Mouse (Mus musculus) hindbrain, embryonic 15.5 days (tissue): ENCODE results near the gene Nr3c2. TPM values are rescaled to one million over a fixed set of nuclear protein-coding genes. Genes with fewer than 3 reads are reported as not detected.

Experiments
- ATAC-seq: fragments of 200-750 bp; cut with Nextera tagmentation; 2 replicates; pipeline ENCODE4 v1.8.0; 2017; ENCODE audit warnings: low read depth, moderate number of reproducible peaks, moderate TSS enrichment; ENCODE audit not compliant: low FRiP score
- H3K27ac ChIP-seq: fragments of 300-500 bp; sonication (generic); replicated peaks from 2 replicates; pipeline ENCODE4 v1.5.1; 2015; ENCODE audit warnings: mild to moderate bottlenecking, inconsistent platforms
- H3K27me3 ChIP-seq: fragments of 300-500 bp; sonication (generic); 2 replicates; pipeline ENCODE4 v1.6.1; 2015; ENCODE audit warnings: control low read depth, inconsistent platforms
- H3K36me3 ChIP-seq: fragments of 300-500 bp; sonication (generic); 2 replicates; pipeline ENCODE4 v1.6.1; 2015; ENCODE audit warnings: control low read depth, inconsistent platforms
- H3K4me1 ChIP-seq: fragments of 300-500 bp; sonication (generic); replicated peaks from 2 replicates; pipeline ENCODE4 v1.6.1; 2015; ENCODE audit warnings: control low read depth, inconsistent platforms
- H3K4me2 ChIP-seq: fragments of 300-500 bp; sonication (generic); 2 replicates; pipeline ENCODE4 v1.6.1; 2015; ENCODE audit warnings: moderate library complexity, mild to moderate bottlenecking, inconsistent platforms
- H3K4me3 ChIP-seq: fragments of 300-500 bp; sonication (generic); 2 replicates; pipeline ENCODE4 v1.5.1; 2015; ENCODE audit warnings: mild to moderate bottlenecking, inconsistent platforms
- H3K9ac ChIP-seq: fragments of 300-500 bp; sonication (generic); 2 replicates; pipeline ENCODE4 v1.6.1; 2015; ENCODE audit warnings: inconsistent platforms
- H3K9me3 ChIP-seq: fragments of 300-500 bp; sonication (generic); 2 replicates; pipeline ENCODE4 v1.6.1; 2016; ENCODE audit warnings: control low read depth, inconsistent platforms
- WGBS: fragments of 180-500 bp; shearing (Covaris S2); methylation state at CpG from one replicate; pipeline ENCODE4 v1.1.7; 2015; 5-methylcytosine and 5-hydroxymethylcytosine counted together
- polyA plus RNA-seq: library from polyadenylated mRNA; unstranded; fragments of >200 nt; fragmentation: Nextera tagmentation; extraction: Ambion mirVana; gene quantifications from 2 replicates; pipeline ENCODE4 v1.2.1, GENCODE M21; 2015

Nr3c2 gene
- polyA plus RNA-seq, 1 experiment from 2014 or later: 6.3 TPM

DNA sequence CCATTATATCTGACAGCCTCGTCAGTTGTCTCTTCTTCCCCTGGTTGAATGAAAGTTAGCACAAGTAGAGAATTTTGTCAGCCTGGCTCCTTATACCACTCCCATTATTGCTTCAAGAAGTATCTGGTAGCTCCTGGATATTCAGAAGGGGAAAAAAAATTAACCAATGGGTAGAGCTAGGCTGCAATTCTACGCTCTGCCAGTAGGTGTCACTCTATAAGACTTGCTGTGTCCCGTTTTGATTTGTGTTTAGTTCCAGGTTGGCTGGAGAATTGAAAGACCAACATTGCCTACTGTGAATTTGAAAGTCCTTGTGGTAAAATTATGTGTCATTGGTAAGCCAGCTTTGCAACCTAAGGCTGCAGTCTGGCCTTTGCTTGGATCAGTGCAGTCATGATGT lies 255.3 kb downstream of the Nr3c2 start:
- Histone ChIP-seq H3K4me1 (no peaks in the 10 kb centered on the region), H3K4me3 (no peak overlapping the region), H3K4me2 (no peak overlapping the region), H3K27me3 (no peaks in the 10 kb centered on the region), H3K27ac (no peak overlapping the region), H3K9ac (no peak overlapping the region), H3K36me3 (no peaks in the 10 kb centered on the region), H3K9me3 (no peaks in the 10 kb centered on the region)
- 53% methylated on average over 3 of the region's 3 CpGs for WGBS
- ATAC-seq: no peak

- Histone ChIP-seq H3K4me1 (no peaks in the 10 kb centered on the region), H3K4me3 (no peak overlapping the region), H3K27ac (no peak overlapping the region), H3K27me3 (no peaks in the 10 kb centered on the region), H3K36me3 (no peaks in the 10 kb centered on the region), H3K9ac (no peak overlapping the region), H3K4me2 (no peak overlapping the region), H3K9me3 (no peaks in the 10 kb centered on the region)
- WGBS: 96% methylated on average over 6 of the region's 6 CpGs
- ATAC-seq: no peak
Observed at GRCm38 (mm10) chr8:77169320-77169719, 270.1 kb downstream of the Nr3c2 start.

- H3K9ac ChIP-seq: no peak overlapping the region
- no peaks in the 10 kb centered on the region for H3K9me3 ChIP-seq
- H3K4me2 ChIP-seq: no peak overlapping the region
- no peaks in the 10 kb centered on the region for H3K27me3 ChIP-seq
- ATAC-seq: no peak
- H3K27ac ChIP-seq: no peak overlapping the region
- WGBS: 93% methylated on average over 4 of the region's 4 CpGs
- H3K4me1 ChIP-seq: no peaks in the 10 kb centered on the region
- H3K36me3 ChIP-seq: no peaks in the 10 kb centered on the region
- H3K4me3 ChIP-seq: no peak overlapping the region
Observed at GRCm38 (mm10) chr8:77169757-77170438, 270.7 kb downstream of the Nr3c2 start.

GRCm38 (mm10) chr8:77170439-77170759 lies 271.2 kb downstream of the Nr3c2 start:
- Histone ChIP-seq H3K4me2 (no peak overlapping the region), H3K36me3 (no peaks in the 10 kb centered on the region), H3K9ac (no peak overlapping the region), H3K4me3 (no peak overlapping the region), H3K27ac (no peak overlapping the region), H3K4me1 (no peaks in the 10 kb centered on the region), H3K9me3 (no peaks in the 10 kb centered on the region), H3K27me3 (no peaks in the 10 kb centered on the region)
- 97% methylated on average over 4 of the region's 4 CpGs for WGBS
- no peak for ATAC-seq

DNA sequence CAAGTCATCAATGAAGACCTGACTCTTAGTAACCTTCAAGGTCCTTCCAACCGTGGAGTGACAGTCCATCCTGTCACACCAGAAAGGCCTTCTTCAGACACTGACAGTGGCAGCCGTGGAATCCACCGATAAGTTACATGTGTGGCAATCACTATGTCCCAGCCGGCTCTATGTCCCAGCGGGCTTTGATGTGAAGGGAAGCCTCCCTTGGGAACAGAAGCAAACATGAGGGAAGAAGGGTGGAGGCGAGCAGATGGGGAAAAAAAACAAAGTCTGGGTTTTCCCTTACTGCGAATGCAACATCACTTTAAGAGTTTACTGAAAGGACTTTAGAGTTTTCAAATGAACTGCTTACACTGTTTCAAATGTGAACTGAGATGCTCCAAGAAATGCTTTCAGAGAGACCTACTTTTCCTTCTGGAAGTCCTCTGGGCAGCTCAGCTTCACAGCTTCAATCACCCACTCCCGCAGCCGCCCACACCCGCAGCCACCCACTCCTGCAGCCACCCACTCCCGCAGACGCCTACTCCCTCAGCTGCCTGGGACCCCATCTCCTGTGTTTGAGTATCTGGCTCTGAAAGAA lies 273.9 kb downstream of the Nr3c2 start:
- Histone ChIP-seq H3K9ac (no peak overlapping the region), H3K36me3 (no peaks in the 10 kb centered on the region), H3K27me3 (no peaks in the 10 kb centered on the region), H3K9me3 (no peaks in the 10 kb centered on the region), H3K4me3 (no peak overlapping the region), H3K4me2 (no peak overlapping the region), H3K27ac (no peak overlapping the region), H3K4me1 (no peaks in the 10 kb centered on the region)
- 70% methylated on average over 12 of the region's 12 CpGs for WGBS
- ATAC-seq: no peak

- H3K9ac ChIP-seq: no peak overlapping the region
- ATAC-seq: no peak
- H3K4me2 ChIP-seq: no peak overlapping the region
- WGBS: 55% methylated on average over 3 of the region's 3 CpGs
- no peak overlapping the region for H3K27ac ChIP-seq
- no peaks in the 10 kb centered on the region for H3K4me1 ChIP-seq
- no peak overlapping the region for H3K4me3 ChIP-seq
- H3K9me3 ChIP-seq: no peaks in the 10 kb centered on the region
- no peaks in the 10 kb centered on the region for H3K36me3 ChIP-seq
- no peaks in the 10 kb centered on the region for H3K27me3 ChIP-seq
Observed at GRCm38 (mm10) chr8:77173736-77174135, 274.5 kb downstream of the Nr3c2 start.

DNA sequence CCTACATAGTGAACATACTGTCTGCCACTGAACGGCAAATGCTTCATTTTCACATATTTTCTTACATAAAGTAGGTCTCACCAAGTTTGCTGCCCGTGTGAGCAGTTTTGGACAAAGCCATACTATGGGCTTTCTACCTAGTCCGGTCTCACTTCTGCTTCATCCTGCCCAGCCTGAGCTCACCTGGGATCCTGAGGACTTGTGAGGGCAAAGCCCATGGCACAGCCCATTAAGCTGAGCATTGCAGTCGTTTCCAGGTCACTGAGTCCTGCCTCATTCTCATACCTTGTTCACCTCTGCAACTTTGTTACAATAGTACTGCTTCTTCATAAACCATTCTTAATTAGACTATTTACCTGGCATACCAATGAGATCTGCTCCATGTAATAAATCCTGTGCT lies 276.2 kb downstream of the Nr3c2 start:
- 91% methylated on average over 4 of the region's 4 CpGs for WGBS
- H3K9me3 ChIP-seq: no peaks in the 10 kb centered on the region
- no peak overlapping the region for H3K4me2 ChIP-seq
- H3K36me3 ChIP-seq: no peaks in the 10 kb centered on the region
- no peaks in the 10 kb centered on the region for H3K27me3 ChIP-seq
- H3K4me1 ChIP-seq: no peaks in the 10 kb centered on the region
- no peak overlapping the region for H3K27ac ChIP-seq
- ATAC-seq: no peak
- H3K9ac ChIP-seq: no peak overlapping the region
- H3K4me3 ChIP-seq: no peak overlapping the region

GRCm38 (mm10) chr8:77176343-77176742 lies 277.1 kb downstream of the Nr3c2 start:
- no peaks in the 10 kb centered on the region for H3K4me1 ChIP-seq
- no peak overlapping the region for H3K4me2 ChIP-seq
- H3K36me3 ChIP-seq: no peaks in the 10 kb centered on the region
- H3K27me3 ChIP-seq: no peaks in the 10 kb centered on the region
- H3K9me3 ChIP-seq: no peaks in the 10 kb centered on the region
- H3K9ac ChIP-seq: no peak overlapping the region
- 76% methylated on average over 4 of the region's 4 CpGs for WGBS
- H3K4me3 ChIP-seq: no peak overlapping the region
- no peak overlapping the region for H3K27ac ChIP-seq
- ATAC-seq: no peak

GRCm38 (mm10) chr8:77185816-77186215 lies 286.6 kb downstream of the Nr3c2 start:
- Histone ChIP-seq H3K4me1 (0 out of 2 replicates have a peak, but pooled peaks cover 12% of the 10 kb centered on the region), H3K4me3 (no peak overlapping the region), H3K27me3 (no peaks in the 10 kb centered on the region), H3K9me3 (no peaks in the 10 kb centered on the region), H3K9ac (no peak overlapping the region), H3K36me3 (no peaks in the 10 kb centered on the region), H3K4me2 (no peak overlapping the region), H3K27ac (no peak overlapping the region)
- 92% methylated on average over 28 of the region's 28 CpGs for WGBS
- ATAC-seq: no peak

DNA sequence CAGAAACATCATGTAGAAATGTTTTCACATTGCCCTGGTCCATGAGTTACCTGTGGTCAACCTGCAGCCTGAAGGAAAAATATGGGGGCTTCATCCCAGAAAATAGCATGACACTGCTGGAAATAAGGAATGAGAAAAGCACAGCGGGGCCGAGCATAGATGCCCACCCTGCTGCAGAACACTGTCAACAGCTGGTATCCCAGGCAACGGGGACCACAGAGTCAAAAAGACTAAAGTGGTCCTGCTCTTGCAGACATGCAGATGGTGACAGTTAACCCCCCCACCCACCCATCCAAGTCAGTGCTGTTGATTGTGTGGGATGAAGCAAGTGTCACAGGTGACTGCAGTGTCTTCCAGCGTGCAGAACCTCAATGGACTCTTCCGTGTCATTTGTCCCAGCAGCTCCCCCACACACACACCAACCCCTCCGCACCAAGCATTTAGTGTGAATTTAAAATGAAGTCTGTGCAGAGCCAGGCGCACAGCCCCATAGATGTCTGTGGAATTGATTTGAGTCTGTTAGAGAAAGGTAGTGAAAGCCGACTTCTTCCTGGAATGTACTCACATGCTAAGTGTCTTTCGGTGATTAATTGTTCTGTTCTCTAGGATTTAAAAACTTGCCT lies 287.8 kb downstream of the Nr3c2 start:
- Histone ChIP-seq H3K9ac (no peak overlapping the region), H3K4me2 (no peak overlapping the region), H3K27ac (no peak overlapping the region), H3K4me3 (no peak overlapping the region), H3K4me1 (0 out of 2 replicates have a peak, but pooled peaks cover 12% of the 10 kb centered on the region), H3K9me3 (no peaks in the 10 kb centered on the region), H3K36me3 (no peaks in the 10 kb centered on the region), H3K27me3 (no peaks in the 10 kb centered on the region)
- ATAC-seq: peak; percentile 64
- 58% methylated on average over 9 of the region's 9 CpGs for WGBS

- Histone ChIP-seq H3K4me3 (no peak overlapping the region), H3K4me2 (no peak overlapping the region), H3K27ac (no peak overlapping the region), H3K27me3 (no peaks in the 10 kb centered on the region), H3K36me3 (no peaks in the 10 kb centered on the region), H3K9me3 (no peaks in the 10 kb centered on the region), H3K4me1 (0 out of 2 replicates have a peak, but pooled peaks cover 12% of the 10 kb centered on the region), H3K9ac (no peak overlapping the region)
- 46% methylated on average over 9 of the region's 9 CpGs for WGBS
- no peak for ATAC-seq
Observed at GRCm38 (mm10) chr8:77187748-77188147, 288.5 kb downstream of the Nr3c2 start.

DNA sequence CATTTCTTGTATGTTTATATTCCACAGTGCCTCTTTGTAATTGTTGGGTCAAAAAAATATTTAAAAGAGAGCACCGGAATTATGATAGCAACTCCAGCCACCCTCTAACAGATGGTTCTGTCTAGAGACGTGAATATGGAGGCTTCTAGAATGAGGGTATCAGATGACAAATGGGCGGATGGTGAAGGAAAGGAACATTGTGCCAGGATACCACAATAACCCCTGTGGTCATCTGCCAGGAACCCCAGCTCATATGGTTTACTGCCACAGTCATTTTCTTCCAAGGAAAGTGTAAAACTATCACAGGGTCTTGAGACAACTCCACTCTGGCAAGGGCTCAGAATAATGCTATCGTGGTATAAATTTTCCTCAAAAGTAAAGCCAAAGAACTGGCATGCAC lies 289.1 kb downstream of the Nr3c2 start:
- no peak overlapping the region for H3K9ac ChIP-seq
- no peak overlapping the region for H3K27ac ChIP-seq
- H3K4me2 ChIP-seq: no peak overlapping the region
- no peaks in the 10 kb centered on the region for H3K36me3 ChIP-seq
- no peaks in the 10 kb centered on the region for H3K9me3 ChIP-seq
- H3K4me3 ChIP-seq: no peak overlapping the region
- WGBS: 69% methylated on average over 4 of the region's 4 CpGs
- no peak for ATAC-seq
- H3K4me1 ChIP-seq: 0 out of 2 replicates have a peak, but pooled peaks cover 12% of the 10 kb centered on the region
- H3K27me3 ChIP-seq: no peaks in the 10 kb centered on the region
